Mouse (Mus musculus): ENCODE measurements around the gene Pigk.

- TF ChIP-seq CTCF (IDR thresholded peaks at IDR 0.05; ENCODE audit: extremely low read depth, insufficient read depth, insufficient read length, insufficient replicate concordance) (no peak), POLR2A (IDR thresholded peaks at IDR 0.05; ENCODE audit: low read depth, low read length) (no peak)
These were observed 14.6 kb upstream of the Pigk start for GRCm38 (mm10) chr3:152699261-152699660.

Data from spleen, adult 2 months (tissue).